Mouse (Mus musculus): Measurements from ENCODE around the gene Spata48. TPM values are rescaled to one million over a fixed set of nuclear protein-coding genes. Genes with fewer than 3 reads are reported as not detected.

Spata48 gene
- total RNA-seq (2021): 1 to 10 TPM in 1 of 2 experiments, under 1 TPM in 1; 0.37 to 2.7 TPM
- long read RNA-seq, experiment 1, partial matches to known transcripts: 0 of 6 reads
- long read RNA-seq, experiment 1, other reads (novel, unspliced or antisense): 6 of 6 reads
- long read RNA-seq, experiment 2, partial matches to known transcripts: 0 of 2 reads
- long read RNA-seq, experiment 2, other reads (novel, unspliced or antisense): 2 of 2 reads

DNA sequence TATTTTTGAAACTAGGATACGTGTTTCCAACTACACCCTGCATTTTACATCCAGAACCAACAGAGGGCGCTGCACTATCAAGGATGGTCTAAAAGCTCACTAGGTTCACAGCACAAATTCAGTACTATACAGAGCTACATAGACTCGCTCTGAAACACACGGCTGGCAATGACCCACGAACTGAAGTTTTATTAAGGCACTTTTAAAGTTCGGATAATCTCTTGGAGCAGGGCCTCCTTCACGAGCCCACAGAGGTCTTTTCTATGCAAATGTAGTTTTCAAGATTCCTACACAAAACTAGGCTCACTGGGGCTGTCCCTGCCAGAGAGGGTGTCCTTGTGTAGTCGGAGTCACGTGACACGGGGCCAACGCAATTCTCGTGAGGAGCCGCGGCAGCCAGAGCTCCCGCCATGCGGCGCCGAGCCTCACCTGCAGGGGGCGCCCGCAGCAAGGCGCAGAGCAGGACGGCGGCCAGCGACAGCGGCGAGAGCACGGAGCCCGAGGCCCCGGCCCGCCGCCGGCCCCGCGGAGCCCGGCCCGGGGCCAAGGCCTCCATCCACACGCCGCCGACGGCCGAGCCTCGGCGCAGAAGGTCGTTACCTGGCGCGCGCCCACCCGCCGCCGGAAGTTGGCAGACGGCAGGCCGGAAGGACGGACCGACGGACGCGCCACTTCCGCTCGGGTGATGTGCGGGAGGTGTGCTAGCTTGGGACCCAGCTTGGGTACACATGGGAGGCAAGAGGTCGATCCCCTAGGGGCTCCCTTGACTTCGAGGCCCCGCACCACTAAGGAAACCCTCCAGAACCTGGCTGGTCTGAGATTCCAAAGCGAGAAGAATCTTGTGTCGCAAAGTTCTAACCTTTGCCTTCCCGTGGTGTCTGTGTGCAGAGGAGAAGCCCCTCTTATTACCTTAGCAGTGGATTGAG, at the start of gene Spata48, which contains the start of gene Zpbp:
Gene Spata48, plus strand, starts transcription at position 460 of the 926 bp plus-strand sequence.
Gene Zpbp, minus strand, starts transcription at position 774 of the 926 bp plus-strand sequence.
- DNase-seq (ENCODE audit: low spot score in 2 of 2): peak; percentile 90 to 95
- intact Hi-C loops (cut with DNase I): loop anchor here (1.0 kb wide), 1 partner anchor 326 kb away; no protein-coding TSS in a partner anchor

GRCm38 (mm10) chr11:11414188-11414587, 47.7 kb upstream of the Spata48 start:
- intact Hi-C loops (cut with DNase I): no loop called here
- DNase-seq (ENCODE audit: low spot score in 2 of 2): no peak

- intact Hi-C loops (cut with DNase I): no loop called here
- no peak for DNase-seq (ENCODE audit: low spot score in 2 of 2)
These were observed 44.5 kb upstream of the Spata48 start for GRCm38 (mm10) chr11:11417356-11417755.

DNA sequence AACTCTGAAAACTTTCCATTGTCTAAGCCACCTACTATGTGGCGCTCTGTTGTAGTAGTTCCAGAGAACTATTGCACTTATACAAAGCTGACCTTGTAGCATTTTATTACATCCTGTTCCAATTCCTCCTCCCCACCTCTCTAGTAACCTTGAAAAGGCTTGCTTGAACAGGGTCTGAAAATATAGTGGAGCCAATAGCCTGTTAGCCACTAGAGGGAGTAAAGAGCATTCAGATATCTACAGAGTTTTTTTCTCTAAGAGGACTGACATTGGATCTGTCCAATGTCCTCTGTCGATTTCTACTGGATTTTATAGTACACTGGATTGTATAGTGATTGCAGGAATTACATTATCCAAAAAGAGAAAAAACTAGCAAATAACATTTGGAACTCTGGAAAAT, 6.9 kb upstream of the Spata48 start:
- DNase-seq (ENCODE audit: low spot score in 2 of 2): peak in 1 of 2 experiments; percentile 25
- intact Hi-C loops (cut with DNase I): no loop called here

- intact Hi-C loops (cut with DNase I): loop anchor here (1.0 kb wide), 1 partner anchor 326 kb away; no protein-coding TSS in a partner anchor
These were observed 632 bp downstream of the Spata48 start for GRCm38 (mm10) chr11:11462561-11462890.

GRCm38 (mm10) chr11:11468924-11469323, 7.0 kb downstream of the Spata48 start:
- intact Hi-C loops (cut with DNase I): no loop called here

More at GRCm38 (mm10) chr11:11462561-11462890, 632 bp downstream of the Spata48 start:
- DNase-seq (ENCODE audit: low spot score in 2 of 2): no peak

GRCm38 (mm10) chr11:11484378-11484777, 22.5 kb downstream of the Spata48 start:
- DNase-seq (ENCODE audit: low spot score in 2 of 2): no peak
- intact Hi-C loops (cut with DNase I): no loop called here

More at GRCm38 (mm10) chr11:11468924-11469323, 7.0 kb downstream of the Spata48 start:
- DNase-seq (ENCODE audit: low spot score in 2 of 2): no peak

DNA sequence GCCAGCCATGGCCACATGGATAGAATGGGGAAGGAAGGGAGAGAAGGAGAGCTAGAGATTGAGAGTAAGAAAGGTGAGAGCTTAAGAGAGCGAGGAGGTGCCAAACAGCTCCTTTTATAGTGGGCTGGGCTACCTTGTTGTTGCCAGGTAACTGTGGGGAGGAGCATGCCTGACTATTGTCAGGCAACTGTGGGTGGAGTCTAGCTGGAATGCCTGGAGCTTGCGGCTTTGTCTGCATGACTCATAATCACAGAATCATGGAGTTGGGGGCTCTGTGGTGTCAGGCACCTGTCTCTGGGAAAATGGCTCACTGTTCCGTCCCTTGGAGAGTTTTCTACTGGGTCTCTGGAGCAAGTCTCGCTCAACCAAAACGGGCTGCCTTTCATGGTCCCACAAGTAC, 30.1 kb downstream of the Spata48 start:
- DNase-seq (ENCODE audit: low spot score in 2 of 2): no peak
- intact Hi-C loops (cut with DNase I): no loop called here

GRCm38 (mm10) chr11:11495697-11496096, 33.8 kb downstream of the Spata48 start:
- intact Hi-C loops (cut with DNase I): no loop called here
- DNase-seq (ENCODE audit: low spot score in 2 of 2): no peak

GRCm38 (mm10) chr11:11499944-11500343, 38.0 kb downstream of the Spata48 start:
- peak; percentile 15 to 43 for DNase-seq (ENCODE audit: low spot score in 2 of 2)
- intact Hi-C loops (cut with DNase I): loop anchor here (2.0 kb wide), 1 partner anchor 289 kb away; no protein-coding TSS in a partner anchor

DNA sequence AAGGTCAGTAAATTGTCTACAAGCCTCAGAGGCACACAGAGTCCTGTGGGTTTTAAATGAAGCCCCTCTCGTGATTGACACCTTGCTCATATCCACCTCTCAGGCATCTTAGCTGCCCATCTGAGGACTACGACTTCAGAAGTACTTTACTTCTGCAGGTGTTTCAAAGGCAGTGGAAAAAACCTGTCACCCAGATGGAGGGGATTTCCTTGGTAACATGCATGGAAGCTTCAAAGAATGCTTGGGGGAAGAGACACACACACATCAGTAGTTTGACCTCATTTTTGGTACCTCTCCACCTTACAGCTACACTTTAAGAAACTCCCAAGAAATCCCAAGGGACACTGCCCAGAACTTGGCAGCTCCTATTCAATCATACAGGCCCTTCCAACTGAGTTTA, 44.3 kb downstream of the Spata48 start:
- intact Hi-C loops (cut with DNase I): no loop called here

GRCm38 (mm10) chr11:11509413-11509812, 47.5 kb downstream of the Spata48 start:
- intact Hi-C loops (cut with DNase I): no loop called here
- DNase-seq (ENCODE audit: low spot score in 2 of 2): no peak

More for the DNA sequence above, 44.3 kb downstream of the Spata48 start:
- no peak for DNase-seq (ENCODE audit: low spot score in 2 of 2)

GRCm38 (mm10) chr11:11512056-11512455, 50.2 kb downstream of the Spata48 start:
- no peak for DNase-seq (ENCODE audit: low spot score in 2 of 2)
- intact Hi-C loops (cut with DNase I): no loop called here

GRCm38 (mm10) chr11:11513008-11513799, 51.3 kb downstream of the Spata48 start:
- no peak for DNase-seq (ENCODE audit: low spot score in 2 of 2)
- intact Hi-C loops (cut with DNase I): no loop called here

- DNase-seq (ENCODE audit: low spot score in 2 of 2): no peak
- intact Hi-C loops (cut with DNase I): no loop called here
These were observed 53.0 kb downstream of the Spata48 start for GRCm38 (mm10) chr11:11514920-11515319.

- intact Hi-C loops (cut with DNase I): no loop called here
- no peak for DNase-seq (ENCODE audit: low spot score in 2 of 2)
These were observed 56.0 kb downstream of the Spata48 start for GRCm38 (mm10) chr11:11517781-11518435.

GRCm38 (mm10) chr11:11519255-11520243, 57.7 kb downstream of the Spata48 start:
- DNase-seq (ENCODE audit: low spot score in 2 of 2): no peak
- intact Hi-C loops (cut with DNase I): no loop called here

DNA sequence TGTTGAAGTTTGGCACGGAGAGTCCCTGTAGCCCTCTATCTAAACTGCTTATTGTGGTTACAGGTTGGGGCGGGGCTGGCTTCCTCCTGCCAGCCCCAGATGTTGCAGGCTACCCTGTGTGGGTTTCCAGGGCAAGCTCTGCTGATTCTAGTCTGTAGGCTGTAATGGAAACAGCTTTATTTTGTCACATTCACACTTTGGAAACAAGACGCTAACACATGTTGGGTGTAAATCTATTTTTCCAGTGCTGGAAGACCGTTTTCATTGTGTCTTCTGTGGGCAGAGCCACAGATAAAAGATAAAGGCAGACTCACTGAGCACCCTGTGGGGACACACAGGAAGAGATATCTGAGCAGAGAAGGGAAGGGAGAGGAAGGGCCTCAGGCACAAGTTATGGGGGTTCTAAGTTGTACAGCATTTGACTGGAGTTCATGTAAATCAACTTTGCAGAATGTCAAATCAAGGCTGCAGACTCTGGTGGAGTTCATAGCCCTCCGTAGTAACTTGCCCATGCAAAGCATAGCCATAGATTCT, 60.1 kb downstream of the Spata48 start:
- intact Hi-C loops (cut with DNase I): no loop called here
- DNase-seq (ENCODE audit: low spot score in 2 of 2): no peak
